Mouse (Mus musculus) lung, postnatal 10 days (tissue): ENCODE measurements around the gene Dnlz.

Experiments
- DNase-seq: peaks from one replicate; pipeline ENCODE4 v3.0.0; 2021

The Dnlz gene

GRCm38 (mm10) chr2:26319519-26320244 is 32.2 kb downstream of the Dnlz start:
- DNase-seq, result no peak

DNA sequence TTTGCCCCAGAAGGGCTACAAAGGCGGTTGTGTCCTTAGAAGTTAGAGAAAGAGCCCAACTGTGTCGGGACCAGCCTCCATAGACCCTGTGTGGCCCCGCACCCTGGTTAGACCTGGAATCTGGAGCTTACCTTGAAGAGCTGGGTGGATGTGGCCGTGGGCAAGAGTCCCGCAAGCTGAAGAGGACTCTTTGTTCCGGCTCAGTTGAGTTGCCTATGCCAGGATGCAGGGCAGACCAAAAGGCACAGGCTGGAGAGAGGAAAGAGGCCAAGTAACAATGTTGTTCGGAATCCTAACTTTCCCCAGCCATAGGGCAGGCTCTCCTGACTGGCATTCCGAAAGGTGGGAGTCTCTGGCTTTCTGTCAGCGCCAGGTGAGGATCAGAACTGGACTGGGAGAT is 32.8 kb downstream of the Dnlz start:
- no peak for DNase-seq

DNA sequence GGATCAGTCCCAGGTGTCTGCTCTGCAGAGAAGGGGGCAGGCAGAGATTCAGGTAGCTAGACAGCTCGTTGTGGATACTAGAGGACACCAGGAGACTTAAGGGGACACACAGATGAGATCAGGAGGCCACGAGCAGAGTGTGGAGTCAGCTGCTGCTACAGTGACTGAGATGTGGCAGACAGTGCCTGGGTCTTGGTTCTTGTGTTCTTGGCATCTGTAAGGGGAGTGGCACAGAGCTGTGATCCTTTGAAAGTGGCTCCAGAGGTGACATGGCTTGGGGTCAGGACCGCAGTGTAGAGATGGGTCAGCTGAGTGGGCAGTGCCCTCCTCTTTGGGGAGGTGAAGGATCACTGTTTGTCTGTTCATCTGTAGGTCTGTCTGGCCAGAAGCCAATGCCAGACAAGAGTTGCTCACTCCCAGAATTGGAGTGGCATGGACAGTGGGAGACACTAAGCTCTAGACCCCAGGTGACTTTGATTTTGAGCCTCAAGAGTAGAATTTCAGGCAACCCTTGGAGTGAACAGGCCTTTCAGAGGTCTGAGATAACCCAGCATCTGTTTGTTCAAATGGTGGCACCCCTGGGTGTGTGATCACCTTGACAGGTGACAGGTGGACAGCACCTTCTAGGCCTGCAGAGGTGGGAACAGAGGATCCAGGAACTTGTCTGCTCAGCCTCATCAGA is 33.8 kb downstream of the Dnlz start:
- no peak for DNase-seq

DNA sequence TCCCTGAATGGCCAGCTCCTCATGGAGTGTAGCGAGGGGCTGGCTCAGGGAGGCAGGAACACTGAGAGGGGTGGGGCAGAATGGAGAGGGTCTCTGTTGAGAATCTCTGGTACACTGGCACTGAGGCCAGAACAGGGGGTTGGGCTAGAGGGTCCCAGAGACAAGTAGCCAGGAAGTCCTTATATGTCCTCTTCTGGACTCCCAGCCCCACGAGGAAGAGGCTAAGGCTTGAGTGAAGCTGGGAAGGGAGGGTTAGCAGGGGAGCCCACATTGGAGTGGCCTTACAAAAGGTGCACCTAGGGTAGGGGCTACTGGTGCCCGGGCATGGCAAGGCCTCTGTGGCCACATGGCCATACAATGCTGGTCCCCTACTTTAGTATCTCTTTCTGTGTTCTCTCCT is 34.5 kb downstream of the Dnlz start:
- no peak for DNase-seq

DNA sequence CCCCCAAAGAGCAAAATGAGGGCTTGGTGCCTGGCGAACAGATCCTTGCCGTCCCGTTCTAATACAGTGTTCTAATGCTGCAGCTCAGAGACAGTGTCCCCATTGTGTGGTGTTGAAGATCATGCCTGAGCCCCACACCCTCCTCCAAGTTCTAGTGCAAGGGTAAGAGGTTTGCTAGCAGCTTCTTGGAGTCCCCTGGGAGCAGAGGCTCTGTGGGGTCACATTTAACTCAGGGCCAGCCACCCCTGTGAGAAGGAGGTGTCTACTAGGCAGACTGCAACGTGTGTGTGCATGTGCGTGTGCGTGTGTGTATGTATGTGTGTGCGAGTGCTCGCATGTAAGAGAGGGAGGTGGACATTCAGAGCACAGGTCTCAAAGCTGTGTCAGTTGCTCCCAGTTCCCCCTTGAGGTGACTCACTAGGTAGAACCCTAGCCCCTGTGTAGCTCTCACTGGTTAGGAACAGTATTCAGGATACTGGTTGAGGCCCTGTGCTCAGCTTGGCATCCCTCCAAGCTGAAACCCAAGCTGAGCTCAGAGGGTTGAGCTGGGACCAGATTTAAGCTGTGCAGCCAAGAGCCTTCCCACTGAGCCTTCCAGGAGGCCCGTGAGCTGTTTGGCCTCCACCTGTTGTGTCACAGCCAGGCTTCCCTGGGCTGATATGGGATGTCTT is 35.2 kb downstream of the Dnlz start:
- no peak for DNase-seq

DNA sequence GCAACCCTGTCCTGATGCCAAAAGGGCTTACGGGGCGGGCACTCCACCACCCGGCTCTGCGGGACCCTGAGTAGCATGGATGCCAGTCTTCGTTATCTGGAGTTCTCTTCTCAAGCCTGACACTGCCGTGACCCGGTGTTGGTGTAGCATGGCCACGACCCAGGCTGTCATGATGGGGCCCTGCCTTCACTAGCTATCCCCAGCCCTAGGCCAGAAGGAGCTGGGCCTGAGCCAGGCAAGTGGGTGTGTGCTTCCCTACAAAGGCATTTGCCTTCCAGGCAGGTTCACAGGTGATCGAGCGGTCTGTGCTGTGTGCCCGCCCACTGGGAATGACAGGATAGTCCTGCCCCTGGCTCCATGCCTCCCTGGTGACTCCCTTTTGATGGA is 36.0 kb downstream of the Dnlz start:
- DNase-seq, result peak; percentile 72

DNA sequence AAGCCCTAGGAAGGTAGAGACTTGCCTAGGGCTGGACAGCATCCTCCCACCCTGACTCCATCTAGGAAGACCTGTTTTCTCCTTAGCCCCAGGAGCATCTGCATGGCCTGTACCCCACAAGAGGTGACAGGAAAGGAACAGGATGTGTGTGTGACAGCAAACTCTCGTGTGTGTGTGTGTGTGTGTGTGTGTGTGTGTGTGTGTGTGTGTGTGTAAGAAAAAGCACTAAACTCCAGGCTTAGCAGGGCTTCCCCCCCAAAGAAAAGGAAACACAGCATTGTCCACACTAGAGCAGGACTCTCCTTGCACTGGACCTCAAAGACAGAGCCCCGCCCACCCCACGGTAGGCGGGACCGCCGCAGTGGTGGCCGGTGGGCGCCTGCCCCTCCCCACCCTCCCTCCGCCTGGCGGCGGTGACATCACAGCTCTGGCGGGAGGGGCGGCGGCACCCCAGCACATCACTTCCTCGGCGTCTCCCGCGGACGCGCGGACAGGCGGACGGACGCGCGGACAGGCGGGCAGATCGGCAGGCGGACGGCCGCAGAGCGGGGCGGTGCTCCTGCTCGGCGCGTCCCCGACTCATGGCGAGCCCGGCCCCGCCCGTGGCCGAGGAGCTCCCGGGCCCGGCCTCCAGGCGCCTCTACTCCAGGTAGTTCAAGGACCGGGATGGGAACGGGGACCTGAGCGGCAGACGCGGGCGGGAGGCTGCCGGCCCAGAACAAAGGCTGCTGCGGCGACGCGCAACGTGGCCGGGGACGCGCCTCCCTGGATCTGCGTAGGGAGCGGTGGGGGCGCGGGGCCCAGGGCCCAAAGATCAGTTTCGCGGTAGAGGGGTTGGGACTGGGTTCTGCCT is 36.6 kb downstream of the Dnlz start, which contains the start of gene Gpsm1:
Gene Gpsm1, plus strand, starts transcription at position 444 of the 853 bp plus-strand sequence.
- peak; percentile 93 for DNase-seq

DNA sequence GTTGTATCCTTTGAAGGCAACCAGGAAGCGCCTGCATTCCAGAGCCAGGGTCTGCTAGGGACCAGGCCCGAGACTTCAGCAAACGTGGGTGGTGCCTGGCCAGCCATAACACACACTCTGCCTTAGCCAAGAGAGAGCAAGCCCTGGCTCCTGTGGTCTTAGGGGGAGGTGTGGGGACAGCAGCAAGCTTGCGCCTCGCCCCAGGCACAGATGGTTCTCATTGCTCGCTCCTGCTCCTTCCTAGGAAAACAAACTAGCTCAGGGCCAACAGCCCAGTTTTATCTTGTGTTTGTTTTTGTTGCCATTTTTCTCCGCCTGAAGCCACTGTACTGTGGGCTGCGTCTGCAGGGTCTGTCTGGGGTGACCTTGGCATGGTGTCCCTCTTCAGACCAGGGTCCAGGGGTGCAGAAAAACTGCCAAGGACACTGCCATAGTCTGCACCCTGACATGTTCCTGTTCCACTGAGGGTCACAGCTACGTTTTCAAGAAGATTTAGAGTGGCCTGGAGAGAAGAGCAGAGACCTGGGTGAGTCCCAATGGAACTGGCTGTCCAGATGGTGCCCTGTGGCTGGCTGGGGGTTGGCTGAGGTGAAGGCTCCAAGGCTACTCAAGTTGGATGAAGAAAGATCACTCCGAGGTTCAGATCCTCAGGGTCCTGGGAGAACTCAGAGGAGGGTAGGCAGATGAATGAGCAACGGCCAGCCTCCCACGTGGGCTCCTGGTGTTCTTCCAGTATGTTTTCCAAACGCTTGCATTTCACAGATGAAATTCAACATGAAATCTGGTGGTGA is 37.4 kb downstream of the Dnlz start:
- peak; percentile 91 for DNase-seq

DNA sequence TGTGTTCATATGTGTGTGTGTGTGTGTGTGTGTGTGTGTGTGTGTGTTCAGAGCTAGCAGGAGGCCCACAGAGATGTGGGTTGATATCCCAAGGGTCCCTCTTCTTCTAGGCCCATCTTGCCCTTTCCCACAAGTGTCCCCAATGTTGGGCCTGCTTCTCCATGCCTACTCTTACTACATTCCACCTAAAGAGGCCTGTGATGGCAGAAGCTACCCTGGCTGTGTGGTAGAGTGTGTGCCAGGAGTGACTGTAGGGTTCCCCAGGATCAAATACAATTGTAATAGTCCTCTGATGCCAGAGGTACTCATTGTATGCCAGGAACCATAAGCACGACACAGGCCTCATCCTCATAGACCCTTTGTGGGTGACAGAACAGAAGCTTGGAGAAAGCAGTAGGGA is 38.5 kb downstream of the Dnlz start:
- DNase-seq, result no peak

- peak; percentile 44 for DNase-seq
These were observed 39.1 kb downstream of the Dnlz start for GRCm38 (mm10) chr2:26312812-26313211.

GRCm38 (mm10) chr2:26311936-26312335 is 40.0 kb downstream of the Dnlz start:
- no peak for DNase-seq

- DNase-seq, result peak; percentile 79
These were observed 42.2 kb downstream of the Dnlz start for GRCm38 (mm10) chr2:26309739-26310138.

GRCm38 (mm10) chr2:26306702-26307101 is 45.2 kb downstream of the Dnlz start:
- no peak for DNase-seq

DNA sequence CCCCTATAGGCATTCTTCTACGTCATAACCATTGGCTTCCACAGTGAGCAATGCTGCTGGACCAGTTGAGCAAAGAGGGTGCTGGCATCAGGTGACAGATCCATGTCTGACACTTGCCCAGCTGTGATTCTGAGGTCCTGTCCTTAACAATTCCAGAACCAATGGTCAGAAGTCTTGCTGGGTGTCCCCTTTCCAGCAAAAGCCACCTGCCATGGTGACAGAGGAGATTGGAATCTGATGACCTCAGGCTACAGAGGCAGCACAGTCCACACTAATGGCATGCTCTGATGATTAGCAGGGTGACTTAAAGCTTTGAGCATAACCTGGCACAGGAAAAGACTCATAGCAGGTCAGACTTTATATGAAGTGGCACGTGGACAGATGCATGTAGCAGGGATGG is 46.4 kb downstream of the Dnlz start:
- no peak for DNase-seq

- DNase-seq, result no peak
These were observed 47.2 kb downstream of the Dnlz start for GRCm38 (mm10) chr2:26304711-26305110.

- no peak for DNase-seq
These were observed 49.9 kb downstream of the Dnlz start for GRCm38 (mm10) chr2:26302005-26302503.

DNA sequence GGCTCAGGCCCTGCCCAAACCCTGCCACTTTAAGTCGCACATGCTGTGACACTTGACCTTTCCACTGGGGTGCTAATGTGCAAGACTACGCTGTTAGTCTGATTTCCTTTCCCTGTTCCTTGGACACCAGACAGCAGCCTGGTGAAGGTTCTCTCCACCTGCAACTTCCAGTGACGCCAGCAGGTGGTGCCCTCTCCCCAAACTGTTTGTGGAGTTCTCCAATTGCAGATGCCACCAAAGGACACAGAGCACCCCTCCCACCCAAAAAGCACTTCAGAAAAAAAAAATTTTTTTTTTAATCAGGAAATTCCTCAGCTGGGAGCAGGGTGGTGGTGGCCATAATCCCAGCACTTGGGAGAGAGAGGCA is 51.1 kb downstream of the Dnlz start:
- DNase-seq, result peak; percentile 95

- peak; percentile 55 for DNase-seq
These were observed 51.6 kb downstream of the Dnlz start for GRCm38 (mm10) chr2:26300161-26300807.

- no peak for DNase-seq
These were observed 52.6 kb downstream of the Dnlz start for GRCm38 (mm10) chr2:26299336-26299735.

DNA sequence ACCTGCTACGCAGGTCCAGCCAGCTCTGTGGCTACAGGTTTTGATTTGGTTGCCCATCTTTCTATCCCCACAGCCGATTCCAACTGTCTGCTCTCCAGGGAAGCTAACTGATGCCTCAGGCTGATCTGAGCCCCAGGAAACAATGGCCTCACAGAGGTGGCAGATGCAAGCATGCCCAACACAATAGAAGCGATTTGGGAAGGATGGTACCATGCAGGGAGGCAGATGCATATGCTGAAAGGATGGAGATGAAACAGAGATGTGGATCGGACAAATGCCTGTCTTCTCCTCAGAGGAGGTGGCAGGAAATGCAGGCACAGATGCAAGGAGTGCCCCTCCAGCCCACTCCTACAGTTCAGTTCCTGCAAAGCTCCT is 53.1 kb downstream of the Dnlz start:
- DNase-seq, result no peak

DNA sequence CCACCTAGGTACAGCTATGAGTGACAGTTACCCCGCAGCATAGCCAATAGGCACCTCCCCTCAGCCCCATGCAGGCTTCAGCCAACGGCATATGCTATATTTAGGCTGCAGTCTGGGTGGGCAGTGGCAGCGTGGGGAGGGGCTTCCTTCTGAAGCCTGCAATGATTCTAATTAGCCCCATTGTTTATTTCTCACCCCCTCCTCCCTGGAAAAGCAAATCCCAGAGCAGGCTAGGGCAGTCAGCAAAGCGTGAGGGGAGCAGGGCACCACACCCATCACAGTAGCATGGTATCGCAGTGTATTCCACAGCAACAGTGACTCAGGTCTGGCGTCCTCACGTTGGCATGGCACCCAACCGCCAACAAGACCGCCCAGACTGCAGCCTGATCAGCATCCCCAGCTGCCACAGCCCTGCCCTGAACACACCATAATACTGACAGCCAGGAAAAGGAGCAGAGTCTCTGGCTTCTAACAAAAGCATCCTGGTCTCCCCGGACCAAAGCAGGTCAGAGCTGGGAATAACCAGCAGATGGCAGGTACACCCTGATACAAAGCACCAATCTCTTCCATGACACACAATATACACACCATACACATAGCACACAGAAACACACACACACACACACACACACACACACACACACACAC is 53.6 kb downstream of the Dnlz start:
- peak; percentile 62 for DNase-seq
